Mouse (Mus musculus) kidney, adult 2 months (tissue): ENCODE measurements at regions not wholly inside any gene's neighbourhood (a gene's known extent, or its start where the extent isn't known, plus 50 kb on each side); places are given as distances from the start of the nearest gene placed in this dataset.

Experiments
- DNase-seq: peaks from one replicate; pipeline ENCODE4 v3.0.0; 2021
- H3K27ac ChIP-seq: fragments of 200-500 bp; 2 replicates; pipeline ENCODE4 v1.5.1; 2012; ENCODE audit warnings: low read depth, low read length, control low read depth, inconsistent platforms; ENCODE audit not compliant: insufficient read depth
- H3K27me3 ChIP-seq: fragments of 200-500 bp; replicated peaks from 2 replicates; pipeline ENCODE4 v1.6.1; 2012; ENCODE audit warnings: mild to moderate bottlenecking, moderate library complexity, low read length, inconsistent platforms; ENCODE audit not compliant: control insufficient read depth, insufficient read depth
- H3K36me3 ChIP-seq: fragments of 200-500 bp; 2 replicates; pipeline ENCODE4 v1.6.1; 2012; ENCODE audit warnings: mild to moderate bottlenecking, moderate library complexity, low read length, inconsistent platforms; ENCODE audit not compliant: control insufficient read depth, insufficient read depth
- H3K4me1 ChIP-seq: fragments of 200-500 bp; 2 replicates; pipeline ENCODE4 v1.6.1; 2011; ENCODE audit warnings: low read length; ENCODE audit not compliant: control insufficient read depth, insufficient read depth
- H3K4me3 ChIP-seq: fragments of 200-500 bp; 2 replicates; pipeline ENCODE4 v1.5.1; 2011; ENCODE audit warnings: mild to moderate bottlenecking, low read depth, low read length, control low read depth; ENCODE audit not compliant: insufficient read depth
- CTCF ChIP-seq: fragments of 200-500 bp; conservative IDR thresholded peaks from 2 replicates; pipeline ENCODE4 v1.5.1; 2011; ENCODE audit warnings: low read depth, mild to moderate bottlenecking, control low read depth, low read length, moderate library complexity, mixed read lengths; ENCODE audit not compliant: insufficient read depth, insufficient read length
- POLR2A ChIP-seq: fragments of 200-500 bp; IDR thresholded peaks from one replicate; pipeline ENCODE4 v1.6.1; 2011; ENCODE audit warnings: low read depth, low read length, control low read depth
- WGBS: fragments of 180-500 bp; shearing (Covaris S2); methylation state at CpG from one replicate; pipeline ENCODE4 v1.1.7; 2018; 5-methylcytosine and 5-hydroxymethylcytosine counted together

- peak; percentile 33 for DNase-seq
- no peaks in the 10 kb centered on the region for H3K27me3 ChIP-seq
- no peak overlapping the region for H3K27ac ChIP-seq
- no peaks in the 10 kb centered on the region for H3K4me1 ChIP-seq
- H3K36me3 ChIP-seq: no peaks in the 10 kb centered on the region
- no peak overlapping the region for H3K4me3 ChIP-seq
- TF ChIP-seq CTCF (no peak), POLR2A (no peak)
Observed at GRCm38 (mm10) chr9:81726542-81726941, 92.9 kb upstream of the Htr1b start.

GRCm38 (mm10) chr9:81720103-81720502 lies 86.5 kb upstream of the Htr1b start:
- DNase-seq: no peak
- no peaks in the 10 kb centered on the region for H3K36me3 ChIP-seq
- H3K27me3 ChIP-seq: no peaks in the 10 kb centered on the region
- no peak overlapping the region for H3K4me3 ChIP-seq
- no peaks in the 10 kb centered on the region for H3K4me1 ChIP-seq
- WGBS: 85% methylated on average over 1 of the region's 1 CpGs
- H3K27ac ChIP-seq: no peak overlapping the region
- TF ChIP-seq CTCF (no peak), POLR2A (no peak)

- no peak for TF ChIP-seq POLR2A
- TF ChIP-seq CTCF: no peak
- Histone ChIP-seq H3K27ac (no peak overlapping the region), H3K4me3 (no peak overlapping the region), H3K4me1 (no peaks in the 10 kb centered on the region), H3K27me3 (no peaks in the 10 kb centered on the region), H3K36me3 (no peaks in the 10 kb centered on the region)
- no peak for DNase-seq
- 76% methylated on average over 4 of the region's 4 CpGs for WGBS
Observed at GRCm38 (mm10) chr9:81716980-81717868, 83.6 kb upstream of the Htr1b start.

- DNase-seq: no peak
- no peaks in the 10 kb centered on the region for H3K4me1 ChIP-seq
- TF ChIP-seq CTCF: no peak
- no peak for TF ChIP-seq POLR2A
- H3K27ac ChIP-seq: no peak overlapping the region
- no peaks in the 10 kb centered on the region for H3K36me3 ChIP-seq
- no peaks in the 10 kb centered on the region for H3K27me3 ChIP-seq
- H3K4me3 ChIP-seq: no peak overlapping the region
Observed at GRCm38 (mm10) chr9:81691351-81691750, 57.7 kb upstream of the Htr1b start.

GRCm38 (mm10) chr9:81689744-81690143 lies 56.1 kb upstream of the Htr1b start:
- no peak for DNase-seq
- TF ChIP-seq POLR2A (no peak), CTCF (no peak)
- WGBS: 88% methylated on average over 3 of the region's 3 CpGs
- no peak overlapping the region for H3K27ac ChIP-seq
- H3K4me1 ChIP-seq: no peaks in the 10 kb centered on the region
- H3K4me3 ChIP-seq: no peak overlapping the region
- no peaks in the 10 kb centered on the region for H3K27me3 ChIP-seq
- H3K36me3 ChIP-seq: no peaks in the 10 kb centered on the region
